Mouse (Mus musculus) brain, embryonic 14.5 days (tissue): ENCODE data around the gene Gstm6.

ENCODE experiments used
- CTCF ChIP-seq: fragments of 200-500 bp; IDR thresholded peaks from 2 replicates; pipeline ENCODE4 v1.5.1; 2012; ENCODE audit warnings: inconsistent platforms, mild to moderate bottlenecking, moderate library complexity, borderline replicate concordance; ENCODE audit not compliant: insufficient read depth, insufficient read length; ENCODE audit errors: extremely low read depth
- POLR2A ChIP-seq: fragments of 200-500 bp; IDR thresholded peaks from 2 replicates; pipeline ENCODE4 v1.6.1; 2012; ENCODE audit warnings: mild to moderate bottlenecking, inconsistent platforms, borderline replicate concordance; ENCODE audit not compliant: poor library complexity, insufficient read depth, insufficient read length, severe bottlenecking; ENCODE audit errors: extremely low read depth

DNA sequence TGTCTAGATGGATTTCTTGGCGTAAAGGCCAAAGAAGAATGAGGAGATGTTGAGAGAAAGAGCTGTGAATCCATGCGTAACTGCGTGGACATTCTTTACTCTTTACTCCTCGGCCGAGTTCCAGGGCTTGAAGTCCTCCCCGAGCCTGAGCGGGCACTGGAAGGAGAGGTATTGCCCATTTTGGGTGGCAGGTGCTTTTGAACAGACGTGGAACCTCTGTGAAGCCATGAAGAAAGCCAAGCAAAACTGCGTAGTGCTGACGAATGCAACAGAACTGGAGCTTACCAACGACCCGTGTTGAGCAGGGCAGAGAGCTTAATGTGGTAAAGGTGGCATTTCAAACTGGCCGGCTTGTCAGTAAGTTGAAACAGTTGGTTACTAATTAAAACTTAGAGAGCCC lies 44.9 kb downstream of the Gstm6 start:
- no peak for TF ChIP-seq POLR2A
- no peak for TF ChIP-seq CTCF
